Mouse (Mus musculus): ENCODE results near the gene Nisch. TPM values are rescaled to one million over a fixed set of nuclear protein-coding genes. Genes with fewer than 3 reads are reported as not detected.
A peak's percentile ranks its signal among the peaks of the same experiment; 100 is the strongest.

Nisch gene
- polyA plus RNA-seq, 1 experiment from 2014 or later = 331 TPM

GRCm38 (mm10) chr14:31139666-31140065 lies 77.1 kb downstream of the Nisch start:
- ATAC-seq (replicated peaks; ENCODE audit: extremely low read depth, insufficient read depth, low FRiP score) = no peak
- H3K4me3 ChIP-seq (ENCODE audit: low read length) = no peak overlapping the region

GRCm38 (mm10) chr14:31138897-31139429 lies 77.8 kb downstream of the Nisch start:
- no peaks in the 10 kb centered on the region for H3K27me3 ChIP-seq (ENCODE audit: control insufficient read depth, insufficient read depth, low read length)
- peaks cover 66% of the 10 kb centered on the region for H3K36me3 ChIP-seq (ENCODE audit: control insufficient read depth, insufficient read depth)
- H3K4me3 ChIP-seq (ENCODE audit: low read length) = no peak overlapping the region
- H3K9me3 ChIP-seq (replicated peaks; ENCODE audit: control insufficient read depth, low read length) = 0 out of 2 replicates have a peak, but pooled peaks cover 6% of the 10 kb centered on the region
- H3K4me1 ChIP-seq (ENCODE audit: control insufficient read depth, insufficient read depth, low read length) = peaks cover 4% of the 10 kb centered on the region
- H3K27ac ChIP-seq (ENCODE audit: low read length) = no peak overlapping the region
- 90% methylated on average over 9 of the region's 9 CpGs for WGBS
- no peak for ATAC-seq (replicated peaks; ENCODE audit: extremely low read depth, insufficient read depth, low FRiP score)
- no peak overlapping the region for H3K9ac ChIP-seq (ENCODE audit: low read length)
- no peak overlapping the region for H3K4me2 ChIP-seq (ENCODE audit: low read depth, low read length)

More at GRCm38 (mm10) chr14:31139666-31140065, 77.1 kb downstream of the Nisch start:
- Histone ChIP-seq H3K27me3 (ENCODE audit: control insufficient read depth, insufficient read depth, low read length) (no peaks in the 10 kb centered on the region), H3K9ac (ENCODE audit: low read length) (no peak overlapping the region), H3K4me2 (ENCODE audit: low read depth, low read length) (no peak overlapping the region), H3K27ac (ENCODE audit: low read length) (no peak overlapping the region), H3K9me3 (replicated peaks; ENCODE audit: control insufficient read depth, low read length) (0 out of 2 replicates have a peak, but pooled peaks cover 6% of the 10 kb centered on the region), H3K36me3 (ENCODE audit: control insufficient read depth, insufficient read depth) (peaks cover 66% of the 10 kb centered on the region), H3K4me1 (ENCODE audit: control insufficient read depth, insufficient read depth, low read length) (peaks cover 2% of the 10 kb centered on the region; the same call in 1 of the 2 replicates)
- WGBS = 74% methylated on average over 12 of the region's 12 CpGs

DNA sequence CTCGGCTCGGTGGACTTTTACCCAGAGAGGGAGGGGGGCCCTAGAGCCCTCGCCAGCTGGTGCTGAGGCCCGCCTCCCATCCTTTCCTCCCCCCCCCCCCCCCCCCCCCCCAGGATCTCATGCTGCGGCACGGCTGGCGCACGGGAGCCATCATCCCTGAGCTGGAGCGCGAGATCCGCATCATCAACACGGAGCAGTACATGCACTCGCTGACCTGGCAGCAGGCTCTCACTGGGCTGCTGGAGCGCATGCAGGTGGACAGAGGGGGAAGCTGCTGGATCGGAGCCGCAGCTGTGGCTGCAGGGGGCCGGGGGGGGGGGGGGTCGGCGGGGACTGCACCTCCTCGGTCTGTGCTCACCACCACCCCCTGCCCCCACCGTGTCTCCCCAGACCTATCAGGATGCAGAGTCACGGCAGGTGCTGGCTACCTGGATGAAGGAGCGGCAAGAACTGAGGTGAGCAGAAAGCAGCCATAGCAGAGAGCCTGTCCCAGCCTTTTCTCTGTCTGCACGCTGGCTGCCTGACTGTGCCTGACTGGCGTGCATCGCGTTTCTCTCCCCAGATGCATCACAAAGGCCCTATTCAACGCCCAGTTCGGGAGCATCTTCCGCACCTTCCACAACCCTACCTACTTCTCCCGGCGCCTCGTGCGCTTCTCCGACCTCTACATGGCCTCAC lies 78.4 kb downstream of the Nisch start:
- 0 out of 2 replicates have a peak, but pooled peaks cover 6% of the 10 kb centered on the region for H3K9me3 ChIP-seq (replicated peaks; ENCODE audit: control insufficient read depth, low read length)
- H3K4me2 ChIP-seq (ENCODE audit: low read depth, low read length) = no peak overlapping the region
- no peak for ATAC-seq (replicated peaks; ENCODE audit: extremely low read depth, insufficient read depth, low FRiP score)
- no peak overlapping the region for H3K27ac ChIP-seq (ENCODE audit: low read length)
- H3K27me3 ChIP-seq (ENCODE audit: control insufficient read depth, insufficient read depth, low read length) = no peaks in the 10 kb centered on the region
- H3K4me3 ChIP-seq (ENCODE audit: low read length) = no peak overlapping the region
- H3K9ac ChIP-seq (ENCODE audit: low read length) = no peak overlapping the region
- H3K4me1 ChIP-seq (ENCODE audit: control insufficient read depth, insufficient read depth, low read length) = peaks cover 8% of the 10 kb centered on the region
- WGBS = 87% methylated on average over 28 of the region's 35 CpGs
- H3K36me3 ChIP-seq (ENCODE audit: control insufficient read depth, insufficient read depth) = peaks cover 66% of the 10 kb centered on the region

DNA sequence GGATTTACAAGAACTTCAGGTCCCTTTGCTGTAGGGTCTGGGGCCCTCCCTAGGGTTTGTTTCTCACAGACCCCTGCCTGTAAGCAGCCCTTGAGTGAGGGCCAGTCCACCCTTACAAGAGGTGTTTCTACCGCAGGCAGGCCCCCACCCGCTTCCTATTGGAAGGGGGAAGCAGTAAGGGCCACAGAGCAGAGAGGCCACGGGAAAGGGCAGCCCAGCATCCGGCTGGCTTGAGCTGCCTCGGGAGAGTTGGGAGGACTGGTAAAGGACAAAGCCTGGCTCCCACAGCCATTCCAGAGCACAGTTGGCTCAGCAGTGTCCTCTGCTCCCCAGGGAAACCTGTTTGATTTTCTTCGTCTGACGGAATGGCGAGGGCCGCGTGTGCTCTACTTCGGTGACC lies 79.0 kb downstream of the Nisch start:
- H3K9me3 ChIP-seq (replicated peaks; ENCODE audit: control insufficient read depth, low read length) = 0 out of 2 replicates have a peak, but pooled peaks cover 6% of the 10 kb centered on the region
- ATAC-seq (replicated peaks; ENCODE audit: extremely low read depth, insufficient read depth, low FRiP score) = no peak
- H3K4me3 ChIP-seq (ENCODE audit: low read length) = no peak overlapping the region
- no peak overlapping the region for H3K9ac ChIP-seq (ENCODE audit: low read length)
- no peak overlapping the region for H3K4me2 ChIP-seq (ENCODE audit: low read depth, low read length)
- H3K27ac ChIP-seq (ENCODE audit: low read length) = peak overlapping the region; percentile 15
- H3K36me3 ChIP-seq (ENCODE audit: control insufficient read depth, insufficient read depth) = peaks cover 63% of the 10 kb centered on the region
- 65% methylated on average over 11 of the region's 11 CpGs for WGBS
- no peaks in the 10 kb centered on the region for H3K27me3 ChIP-seq (ENCODE audit: control insufficient read depth, insufficient read depth, low read length)
- peaks cover 14% of the 10 kb centered on the region for H3K4me1 ChIP-seq (ENCODE audit: control insufficient read depth, insufficient read depth, low read length)

DNA sequence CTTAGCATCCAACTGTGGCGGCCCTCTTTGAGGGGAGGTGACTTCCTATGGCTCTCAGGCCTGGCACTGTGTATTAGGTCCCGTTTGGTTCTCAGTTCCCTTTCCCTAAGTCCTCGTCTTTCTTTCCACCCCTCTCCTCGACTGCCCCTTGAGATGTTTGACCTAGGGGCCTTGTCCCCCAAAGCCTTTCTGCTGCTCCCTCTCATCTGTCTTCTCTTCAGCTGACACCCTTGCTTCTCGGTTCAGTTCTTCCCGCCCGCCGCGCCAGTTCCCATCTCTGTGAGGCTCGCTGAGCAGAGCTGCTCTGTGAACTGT lies 79.5 kb downstream of the Nisch start:
- Histone ChIP-seq H3K9ac (ENCODE audit: low read length) (no peak overlapping the region), H3K9me3 (replicated peaks; ENCODE audit: control insufficient read depth, low read length) (0 out of 2 replicates have a peak, but pooled peaks cover under 1% of the 10 kb centered on the region), H3K27me3 (ENCODE audit: control insufficient read depth, insufficient read depth, low read length) (no peaks in the 10 kb centered on the region), H3K36me3 (ENCODE audit: control insufficient read depth, insufficient read depth) (peaks cover 57% of the 10 kb centered on the region), H3K4me1 (ENCODE audit: control insufficient read depth, insufficient read depth, low read length) (peaks cover 20% of the 10 kb centered on the region), H3K4me2 (ENCODE audit: low read depth, low read length) (no peak overlapping the region), H3K4me3 (ENCODE audit: low read length) (no peak overlapping the region), H3K27ac (ENCODE audit: low read length) (peak overlapping the region; percentile 15)
- WGBS = 76% methylated on average over 10 of the region's 10 CpGs
- no peak for ATAC-seq (replicated peaks; ENCODE audit: extremely low read depth, insufficient read depth, low FRiP score)

GRCm38 (mm10) chr14:31136411-31137280 lies 80.1 kb downstream of the Nisch start:
- Histone ChIP-seq H3K27me3 (ENCODE audit: control insufficient read depth, insufficient read depth, low read length) (no peaks in the 10 kb centered on the region), H3K4me3 (ENCODE audit: low read length) (no peak overlapping the region), H3K4me1 (ENCODE audit: control insufficient read depth, insufficient read depth, low read length) (peaks cover 26% of the 10 kb centered on the region), H3K4me2 (ENCODE audit: low read depth, low read length) (no peak overlapping the region), H3K27ac (ENCODE audit: low read length) (no peak overlapping the region), H3K9ac (ENCODE audit: low read length) (no peak overlapping the region), H3K9me3 (replicated peaks; ENCODE audit: control insufficient read depth, low read length) (no peaks in the 10 kb centered on the region), H3K36me3 (ENCODE audit: control insufficient read depth, insufficient read depth) (peaks cover 54% of the 10 kb centered on the region)
- 83% methylated on average over 26 of the region's 26 CpGs for WGBS
- no peak for ATAC-seq (replicated peaks; ENCODE audit: extremely low read depth, insufficient read depth, low FRiP score)

DNA sequence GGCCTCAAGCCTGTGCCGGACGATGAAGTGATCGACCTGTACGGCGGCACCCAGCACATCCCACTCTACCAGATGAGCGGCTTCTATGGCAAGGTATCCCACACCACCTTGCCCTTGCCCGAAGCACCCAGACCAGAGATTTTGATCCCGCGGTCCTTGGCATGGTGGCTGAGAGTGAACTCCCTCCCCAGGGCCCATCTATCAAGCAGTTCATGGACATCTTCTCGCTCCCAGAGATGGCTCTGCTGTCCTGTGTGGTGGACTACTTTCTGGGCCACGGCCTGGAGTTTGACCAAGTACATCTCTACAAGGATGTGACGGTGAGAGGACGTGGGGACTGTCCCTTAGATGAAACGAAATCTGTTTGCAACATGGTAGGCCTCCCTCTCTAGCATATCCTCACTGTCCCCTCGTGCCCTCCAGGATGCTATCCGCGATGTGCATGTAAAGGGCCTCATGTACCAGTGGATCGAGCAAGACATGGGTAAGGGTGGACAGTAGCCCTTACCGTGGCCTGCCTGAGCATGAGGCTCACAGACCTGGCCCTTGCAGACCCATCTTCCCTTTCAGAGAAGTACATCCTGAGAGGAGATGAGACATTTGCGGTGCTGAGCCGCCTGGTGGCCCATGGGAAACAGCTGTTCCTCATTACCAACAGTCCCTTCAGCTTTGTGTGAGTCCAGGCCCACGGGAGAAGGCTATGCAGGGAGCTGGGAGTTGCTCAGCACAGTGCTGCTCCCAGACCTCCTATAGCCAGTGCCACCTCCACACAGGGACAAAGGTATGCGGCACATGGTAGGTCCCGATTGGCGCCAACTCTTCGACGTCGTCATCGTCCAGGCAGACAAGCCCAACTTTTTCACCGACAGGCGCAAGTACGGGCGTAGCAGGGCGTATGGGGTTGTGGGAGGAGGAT lies 81.0 kb downstream of the Nisch start:
- no peak for ATAC-seq (replicated peaks; ENCODE audit: extremely low read depth, insufficient read depth, low FRiP score)
- 94% methylated on average over 34 of the region's 34 CpGs for WGBS
- H3K9me3 ChIP-seq (replicated peaks; ENCODE audit: control insufficient read depth, low read length) = no peaks in the 10 kb centered on the region

More for the DNA sequence above, 81.0 kb downstream of the Nisch start:
- Histone ChIP-seq H3K27ac (ENCODE audit: low read length) (no peak overlapping the region), H3K27me3 (ENCODE audit: control insufficient read depth, insufficient read depth, low read length) (no peaks in the 10 kb centered on the region), H3K36me3 (ENCODE audit: control insufficient read depth, insufficient read depth) (peaks cover 48% of the 10 kb centered on the region), H3K9ac (ENCODE audit: low read length) (no peak overlapping the region), H3K4me2 (ENCODE audit: low read depth, low read length) (no peak overlapping the region), H3K4me1 (ENCODE audit: control insufficient read depth, insufficient read depth, low read length) (peaks cover 26% of the 10 kb centered on the region), H3K4me3 (ENCODE audit: low read length) (no peak overlapping the region)
